Mouse (Mus musculus) left cerebral cortex, adult 8-10 months (tissue): ENCODE measurements around the gene Gm21103. TPM values are rescaled to one million over a fixed set of nuclear protein-coding genes. Genes with fewer than 3 reads are reported as not detected.
"Not testable (repeated sequence)": the region's sequence is repeated elsewhere in the genome, so short reads cannot be mapped to it uniquely, and the experiment has no call there.

Source experiments
- DNase-seq, 2 experiments: peaks; one replicate each; pipeline ENCODE4 v3.0.0; 2022; ENCODE audit warnings: low spot score in 2 of 2
- total RNA-seq, 4 experiments: library from RNA; stranded (reverse); gene quantifications; 2 replicates each; pipeline ENCODE4 v1.2.4; 2022

Gm21103 gene
- not detected for total RNA-seq

- DNase-seq: not testable (repeated sequence)
Measured at GRCm38 (mm10) chr14:6304743-6305142, at the start of gene Gm21103. Gm21103 (minus strand) TSS chr14:6304843.

GRCm38 (mm10) chr14:6343578-6343977 is 38.9 kb upstream of the Gm21103 start, which contains the start of gene Gm3618:
Gm3618 (minus strand) TSS chr14:6343678.
- DNase-seq: not testable (repeated sequence)

GRCm38 (mm10) chr14:6286931-6287715 is 17.5 kb downstream of the Gm21103 start, which contains the start of gene Gm3411:
Gm3411 (minus strand) TSS chr14:6287250.
- DNase-seq: peak; percentile 1 to 7

Other genes with a start within 250 kb of the Gm21103 start
- not detected for gene Gm6337, start 246.6 kb downstream of the Gm21103 start, total RNA-seq
- under 1 TPM in 1 of 4 experiments, not detected in 3; 0.42 TPM for gene Gm8206, start 210.9 kb downstream of the Gm21103 start, total RNA-seq
- gene Gm3468, start 196.2 kb downstream of the Gm21103 start, total RNA-seq: 1 to 10 TPM; 1.0 to 1.2 (median 1.1) TPM
- gene Gm3476, start 179.0 kb downstream of the Gm21103 start, total RNA-seq: not detected
- gene Gm21560, start 85.6 kb downstream of the Gm21103 start, total RNA-seq: 1 to 10 TPM in 1 of 4 experiments, under 1 TPM in 3; 0.74 to 1.5 (median 0.90) TPM
- gene Gm3411, start 17.6 kb downstream of the Gm21103 start, total RNA-seq: 1 to 10 TPM in 3 of 4 experiments, under 1 TPM in 1; 0.96 to 2.5 (median 1.9) TPM
- gene Gm3618, start 38.8 kb upstream of the Gm21103 start, total RNA-seq: not detected
- gene Gm16440, start 85.5 kb upstream of the Gm21103 start, total RNA-seq: not detected
- 1 to 10 TPM in 1 of 4 experiments, under 1 TPM in 1, not detected in 2; 0.74 to 1.5 TPM for gene Gm3591, start 107.6 kb upstream of the Gm21103 start, total RNA-seq
- under 1 TPM in 1 of 4 experiments, not detected in 3; 0.46 TPM for gene Gm3594, start 139.8 kb upstream of the Gm21103 start, total RNA-seq
- not detected for gene Gm8356, start 232.4 kb upstream of the Gm21103 start, total RNA-seq